Mouse (Mus musculus) liver, embryonic 14.5 days (tissue): Measurements from ENCODE around the gene Tbccd1.

Experiments used
- CTCF ChIP-seq: IDR thresholded peaks from 2 replicates; pipeline ENCODE4 v1.5.1; 2016; ENCODE audit warnings: antibody characterized with exemption, low read depth, control low read depth
- EP300 ChIP-seq: IDR thresholded peaks from 2 replicates; pipeline ENCODE4 v1.6.1; 2016; ENCODE audit warnings: antibody characterized with exemption, low read depth

GRCm38 (mm10) chr16:22891733-22892154, 34.3 kb upstream of the Tbccd1 start:
- TF ChIP-seq CTCF, result no peak
- 0 out of 2 replicates have a peak, but pooled peaks have one; percentile 12 for TF ChIP-seq EP300
